Comparison of ENCODE assay signal across 7 mouse cellular contexts in the genomic region with DNA sequence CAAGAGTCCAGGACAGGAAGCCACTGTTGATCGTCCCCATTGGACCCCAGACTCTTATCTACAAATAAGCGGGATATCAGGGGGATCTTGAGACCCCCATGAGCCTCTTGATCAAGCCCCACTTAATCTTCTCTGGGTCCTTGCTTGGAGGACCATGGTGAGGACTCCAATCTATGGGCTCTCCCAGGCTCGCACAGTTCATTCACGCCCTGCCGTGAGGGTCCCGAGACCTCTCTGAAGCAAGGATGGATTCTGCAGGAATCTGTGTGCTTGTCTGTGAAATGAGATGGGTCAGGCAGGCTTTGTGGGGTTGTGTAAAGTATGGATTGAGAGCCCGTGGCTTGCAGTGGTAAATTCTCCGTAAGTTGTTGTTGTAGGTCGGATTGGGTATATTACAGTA.
"Had no signal": no experiment of that assay in that cellular context is flagged by ENCODE, and none has a peak within 500 bp of the region (broad histone marks: within the 10 kb centered on the region; RNA-seq: fewer than 3 reads in every experiment).

No protein-coding gene starts in this region.

- H3K27ac ChIP-seq: limb, embryonic 12.5 days; liver, embryonic 15.5 days; midbrain, embryonic 13.5 days; stomach, embryonic 15.5 days had no signal

- H3K36me3 ChIP-seq: limb, embryonic 12.5 days; liver, embryonic 15.5 days; midbrain, embryonic 13.5 days; stomach, embryonic 15.5 days had no signal

- H3K9me3 ChIP-seq: limb, embryonic 12.5 days; liver, embryonic 15.5 days; midbrain, embryonic 13.5 days; stomach, embryonic 15.5 days had no signal

- DNase-seq: layer of hippocampus, adult 9-11 months had no signal

- ATAC-seq: inflammation-experienced regulatory T-cells, adult 6 months; lung, postnatal 0 days; midbrain, embryonic 13.5 days had no signal

- H3K4me3 ChIP-seq: liver, embryonic 15.5 days; midbrain, embryonic 13.5 days; stomach, embryonic 15.5 days had no signal

- H3K4me2 ChIP-seq: midbrain, embryonic 13.5 days had no signal

- H3K9ac ChIP-seq: liver, embryonic 15.5 days; midbrain, embryonic 13.5 days; stomach, embryonic 15.5 days had no signal
